Mouse (Mus musculus): ENCODE measurements around the gene 1700057G04Rik. TPM values are rescaled to one million over a fixed set of nuclear protein-coding genes. Genes with fewer than 3 reads are reported as not detected.

The 1700057G04Rik gene
- polyA plus RNA-seq, 1 experiment from 2014 or later: not detected

- Histone ChIP-seq H3K27ac (replicated peaks) (no peak overlapping the region), H3K27me3 (ENCODE audit: low read depth, poor library complexity, severe bottlenecking) (no peaks in the 10 kb centered on the region), H3K4me1 (no peaks in the 10 kb centered on the region), H3K4me3 (no peak overlapping the region), H3K9me3 (replicated peaks) (no peaks in the 10 kb centered on the region), H3K36me3 (no peaks in the 10 kb centered on the region)
- no peak for DNase-seq (ENCODE audit: low spot score)
- WGBS: 81% methylated on average over 1 of the region's 1 CpGs
Measured at GRCm38 (mm10) chr9:92377967-92378366, 68.8 kb downstream of the 1700057G04Rik start.

DNA sequence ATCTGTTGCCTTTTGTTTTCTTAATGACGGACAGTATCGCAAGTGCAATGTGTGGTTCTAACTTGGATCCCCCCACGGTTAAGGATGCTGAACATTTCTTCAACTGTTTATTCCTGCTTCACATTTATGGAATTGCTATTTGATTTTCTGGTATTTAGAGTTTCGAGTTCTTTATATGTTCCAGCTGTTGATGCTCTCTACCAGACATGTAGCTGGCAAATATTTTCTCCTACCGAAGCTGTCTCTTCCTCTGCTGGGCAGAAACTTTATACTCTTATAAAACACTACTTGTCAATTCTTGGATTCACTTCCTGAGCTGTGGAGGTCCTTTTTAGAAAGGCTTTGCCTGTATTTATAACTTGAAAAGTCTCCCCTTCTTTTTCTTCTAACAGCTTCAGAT lies 70.1 kb downstream of the 1700057G04Rik start:
- H3K4me3 ChIP-seq: no peak overlapping the region
- 81% methylated on average over 5 of the region's 5 CpGs for WGBS

DNA sequence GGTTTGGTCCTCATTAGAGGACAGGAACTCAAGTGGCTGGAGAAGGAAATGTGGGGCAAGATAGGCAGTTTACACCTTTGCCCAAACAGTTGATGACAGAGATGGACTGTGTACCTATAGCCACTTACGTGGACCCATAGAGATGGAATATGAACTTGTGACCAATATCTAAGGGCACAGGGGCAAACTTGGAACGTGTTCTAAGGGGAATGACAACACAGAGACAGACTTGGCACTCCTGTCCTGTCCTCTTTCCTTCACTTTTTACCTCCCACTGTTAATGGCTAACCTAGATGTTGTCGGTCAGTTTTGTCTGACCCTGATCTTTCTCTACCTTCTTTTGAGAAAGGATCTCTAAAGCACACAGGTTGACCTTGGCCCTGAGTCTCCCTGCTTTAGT lies 74.2 kb downstream of the 1700057G04Rik start:
- Histone ChIP-seq H3K4me1 (no peaks in the 10 kb centered on the region), H3K4me3 (no peak overlapping the region), H3K27ac (replicated peaks) (no peak overlapping the region), H3K27me3 (ENCODE audit: low read depth, poor library complexity, severe bottlenecking) (no peaks in the 10 kb centered on the region), H3K9me3 (replicated peaks) (no peaks in the 10 kb centered on the region), H3K36me3 (no peaks in the 10 kb centered on the region)
- WGBS: 92% methylated on average over 3 of the region's 3 CpGs
- no peak for DNase-seq (ENCODE audit: low spot score)

More for the DNA sequence above, 70.1 kb downstream of the 1700057G04Rik start:
- no peaks in the 10 kb centered on the region for H3K9me3 ChIP-seq (replicated peaks)
- DNase-seq (ENCODE audit: low spot score): no peak
- H3K4me1 ChIP-seq: no peaks in the 10 kb centered on the region
- H3K27me3 ChIP-seq (ENCODE audit: low read depth, poor library complexity, severe bottlenecking): no peaks in the 10 kb centered on the region
- H3K27ac ChIP-seq (replicated peaks): no peak overlapping the region
- no peaks in the 10 kb centered on the region for H3K36me3 ChIP-seq

DNA sequence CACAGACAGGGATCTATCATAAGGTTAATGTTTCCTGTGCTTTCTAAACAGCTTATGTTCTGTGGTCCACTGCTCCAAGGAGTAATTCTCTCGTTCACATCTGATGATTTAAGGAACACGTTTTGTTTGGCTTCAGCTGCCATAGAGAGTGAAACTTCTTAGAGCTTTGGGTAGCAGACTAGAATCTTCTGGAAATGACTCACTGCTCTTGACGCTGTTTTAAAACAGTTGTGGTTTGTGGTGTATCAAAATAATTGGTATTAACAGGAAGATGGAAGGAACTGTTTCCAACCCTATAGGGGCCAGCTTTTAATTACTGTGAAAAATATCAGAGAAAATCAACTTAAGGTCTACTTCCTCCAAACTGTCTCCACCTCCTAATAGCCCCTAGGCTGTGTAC lies 75.2 kb downstream of the 1700057G04Rik start:
- Histone ChIP-seq H3K9me3 (replicated peaks) (no peaks in the 10 kb centered on the region), H3K4me1 (no peaks in the 10 kb centered on the region), H3K27me3 (ENCODE audit: low read depth, poor library complexity, severe bottlenecking) (no peaks in the 10 kb centered on the region), H3K27ac (replicated peaks) (no peak overlapping the region), H3K4me3 (no peak overlapping the region), H3K36me3 (no peaks in the 10 kb centered on the region)
- WGBS: 87% methylated on average over 3 of the region's 3 CpGs
- no peak for DNase-seq (ENCODE audit: low spot score)

DNA sequence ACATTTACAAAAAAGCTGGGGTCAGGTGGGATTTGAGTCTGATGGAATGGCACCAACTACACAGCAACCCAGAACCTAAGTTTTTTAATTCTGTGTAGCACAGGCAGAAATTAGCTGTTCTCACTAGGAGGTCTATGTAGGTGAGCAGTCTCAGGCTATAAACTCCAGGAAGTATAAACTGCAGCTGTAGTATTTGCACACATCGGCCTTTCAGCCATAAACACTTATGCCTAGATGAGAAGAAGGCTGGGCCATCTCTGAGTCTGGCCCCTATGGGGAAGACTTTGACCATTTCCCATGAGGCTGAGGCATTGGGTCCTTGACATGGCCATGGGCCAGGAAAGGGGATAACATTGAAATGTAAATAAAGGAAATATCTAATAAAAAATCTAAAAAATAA lies 76.7 kb downstream of the 1700057G04Rik start:
- H3K4me1 ChIP-seq: no peaks in the 10 kb centered on the region
- no peaks in the 10 kb centered on the region for H3K9me3 ChIP-seq (replicated peaks)
- H3K4me3 ChIP-seq: no peak overlapping the region
- no peak for DNase-seq (ENCODE audit: low spot score)
- no peak overlapping the region for H3K27ac ChIP-seq (replicated peaks)
- no peaks in the 10 kb centered on the region for H3K27me3 ChIP-seq (ENCODE audit: low read depth, poor library complexity, severe bottlenecking)
- H3K36me3 ChIP-seq: no peaks in the 10 kb centered on the region
- 91% methylated on average over 1 of the region's 1 CpGs for WGBS

DNA sequence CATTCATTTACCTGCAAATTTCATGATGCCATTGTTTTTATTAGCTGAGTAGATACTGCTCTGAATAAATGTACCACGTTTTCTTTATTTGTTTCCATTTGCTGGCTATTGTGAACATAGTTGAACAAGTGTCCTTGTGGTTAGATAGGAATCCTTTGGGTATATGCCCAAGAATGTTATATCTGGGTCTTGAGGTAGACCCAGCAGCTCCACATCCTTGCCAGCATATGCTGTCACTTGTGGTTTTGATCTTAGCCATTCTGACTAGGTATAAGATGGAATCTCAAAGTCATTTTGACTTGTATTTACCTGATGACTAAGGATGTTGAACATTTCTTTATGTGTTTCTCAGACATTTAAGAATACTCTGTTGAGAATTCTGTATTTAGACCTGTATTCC lies 77.7 kb downstream of the 1700057G04Rik start:
- 83% methylated on average over 1 of the region's 1 CpGs for WGBS
- no peaks in the 10 kb centered on the region for H3K4me1 ChIP-seq

DNA sequence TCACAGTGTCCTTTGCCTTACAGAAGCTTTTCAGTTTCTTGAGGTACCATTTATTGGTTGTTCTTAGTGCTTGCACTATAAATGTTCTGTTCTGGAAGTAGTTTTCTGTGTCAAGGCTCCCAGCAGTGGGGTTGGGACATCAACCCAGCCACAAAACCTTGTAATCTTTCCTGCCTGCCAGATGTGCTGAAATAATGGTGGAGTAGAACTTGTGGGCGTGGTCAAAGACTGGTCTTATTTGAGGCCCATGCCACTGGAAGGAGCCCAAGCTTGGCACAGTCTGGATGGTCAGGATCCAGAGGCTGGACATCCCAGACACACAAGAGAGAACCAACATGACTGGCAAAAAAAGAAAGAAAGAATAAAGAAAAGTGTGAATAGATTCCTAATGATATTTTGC lies 78.2 kb downstream of the 1700057G04Rik start:
- WGBS: 80% methylated on average over 1 of the region's 1 CpGs
- no peak for DNase-seq (ENCODE audit: low spot score)
- Histone ChIP-seq H3K27ac (replicated peaks) (no peak overlapping the region), H3K4me1 (no peaks in the 10 kb centered on the region), H3K9me3 (replicated peaks) (no peaks in the 10 kb centered on the region), H3K4me3 (no peak overlapping the region), H3K27me3 (ENCODE audit: low read depth, poor library complexity, severe bottlenecking) (no peaks in the 10 kb centered on the region), H3K36me3 (no peaks in the 10 kb centered on the region)

More for the DNA sequence above, 77.7 kb downstream of the 1700057G04Rik start:
- H3K4me3 ChIP-seq: no peak overlapping the region
- DNase-seq (ENCODE audit: low spot score): no peak
- H3K27me3 ChIP-seq (ENCODE audit: low read depth, poor library complexity, severe bottlenecking): no peaks in the 10 kb centered on the region
- H3K27ac ChIP-seq (replicated peaks): no peak overlapping the region
- H3K9me3 ChIP-seq (replicated peaks): no peaks in the 10 kb centered on the region
- no peaks in the 10 kb centered on the region for H3K36me3 ChIP-seq

DNA sequence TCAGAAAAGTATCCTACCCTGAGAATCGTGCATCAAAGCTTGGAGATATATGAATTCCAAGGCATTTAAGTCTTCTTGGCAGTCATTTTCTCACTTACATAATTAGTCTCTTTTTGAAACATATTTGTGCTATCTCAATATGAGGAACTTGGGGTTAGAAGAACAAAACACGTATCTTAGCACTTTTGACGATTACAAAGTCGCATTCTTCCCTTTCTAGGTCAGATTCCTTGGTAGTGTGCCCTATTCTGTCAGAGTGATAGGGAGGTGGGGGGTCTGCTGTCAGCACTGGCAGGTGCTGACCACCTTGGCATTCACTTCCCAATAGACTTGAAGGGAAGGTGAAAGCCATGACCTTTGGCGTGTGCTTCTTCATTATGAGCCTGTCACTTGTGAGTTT lies 93.5 kb downstream of the 1700057G04Rik start:
- no peaks in the 10 kb centered on the region for H3K4me1 ChIP-seq
- WGBS: 93% methylated on average over 5 of the region's 5 CpGs
- H3K27me3 ChIP-seq (ENCODE audit: low read depth, poor library complexity, severe bottlenecking): no peaks in the 10 kb centered on the region
- no peak overlapping the region for H3K4me3 ChIP-seq
- no peak overlapping the region for H3K27ac ChIP-seq (replicated peaks)
- H3K36me3 ChIP-seq: no peaks in the 10 kb centered on the region
- H3K9me3 ChIP-seq (replicated peaks): no peaks in the 10 kb centered on the region
- DNase-seq (ENCODE audit: low spot score): no peak

Small RNA genes lying within 50 kb of the gene (microRNA-seq; reads per million reads assigned to microRNA genes)
- gene Mir6386: not detected

Other genes starting within 250 kb of the 1700057G04Rik start
- not detected in 2 replicates for gene Plscr5, start 116.4 kb upstream of the 1700057G04Rik start, polyA plus RNA-seq (2016; fragmentation: Nextera tagmentation; extraction: Ambion mirVana)
- gene Plscr1, start 59.6 kb upstream of the 1700057G04Rik start, polyA plus RNA-seq (2016; fragmentation: Nextera tagmentation; extraction: Ambion mirVana): 29.8 and 32.9 TPM in 2 replicates
- 0.22 and 0.57 TPM in 2 replicates for gene Plscr2, start 33.8 kb upstream of the 1700057G04Rik start, polyA plus RNA-seq (2016; fragmentation: Nextera tagmentation; extraction: Ambion mirVana)
- 1.2 and 1.5 TPM in 2 replicates for gene Plscr4, start 148.0 kb downstream of the 1700057G04Rik start, polyA plus RNA-seq (2016; fragmentation: Nextera tagmentation; extraction: Ambion mirVana)
- gene Plod2, start 232.8 kb downstream of the 1700057G04Rik start, polyA plus RNA-seq (2016; fragmentation: Nextera tagmentation; extraction: Ambion mirVana): 23.3 and 25.6 TPM in 2 replicates

Data from midbrain, embryonic 10.5 days (tissue).